Comparison of ENCODE assay signal across 8 mouse cellular contexts in the genomic region with DNA sequence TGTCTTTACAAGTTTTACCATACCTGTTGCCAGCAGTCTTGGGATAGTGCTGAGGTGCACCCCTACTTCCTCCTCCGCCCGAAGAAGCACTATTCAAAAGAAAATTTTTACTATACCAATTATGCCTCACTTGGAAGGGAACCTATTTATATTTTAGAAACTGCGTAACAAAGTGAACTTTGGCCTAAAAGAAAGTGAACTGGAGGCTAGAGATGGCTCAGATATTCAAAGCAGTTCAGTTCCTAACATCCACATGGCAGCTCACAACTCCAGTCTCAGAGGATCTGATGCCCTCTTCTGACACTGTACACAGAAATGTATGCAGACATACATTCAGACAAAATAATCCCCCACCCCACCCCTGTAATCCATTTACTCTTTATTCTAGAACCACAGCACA. TPM values are rescaled to one million over a fixed set of nuclear protein-coding genes. Genes with fewer than 3 reads are reported as not detected.
DNase-seq lines count a peak whose midpoint lies in the region; ATAC-seq and TF ChIP-seq lines count a peak whose summit lies in the region.

No protein-coding gene starts in this region.

- peaks cover 13% of the 10 kb centered on the region for H3K4me1 ChIP-seq in heart, embryonic 11.5 days (ENCODE audit: control insufficient read depth, insufficient read depth, low read length)
- H3K4me1 ChIP-seq in G1E (ENCODE audit: insufficient read depth, low read depth, low read length) = peaks cover 33% of the 10 kb centered on the region
- H3K4me1 ChIP-seq in hindbrain, embryonic 11.5 days (replicated peaks; ENCODE audit: control insufficient read depth, insufficient read depth, low read length) = peaks cover 5% of the 10 kb centered on the region; the same call in 1 of the 2 replicates
- peaks cover 30% of the 10 kb centered on the region for H3K4me1 ChIP-seq in midbrain, embryonic 10.5 days

- no peaks in the 10 kb centered on the region for H3K9me3 ChIP-seq in heart, embryonic 11.5 days (replicated peaks; ENCODE audit: control insufficient read depth, low read length)
- H3K9me3 ChIP-seq in G1E (replicated peaks) = no peaks in the 10 kb centered on the region
- no peaks in the 10 kb centered on the region for H3K9me3 ChIP-seq in hindbrain, embryonic 11.5 days (ENCODE audit: control insufficient read depth, low read length)
- no peaks in the 10 kb centered on the region for H3K9me3 ChIP-seq in midbrain, embryonic 10.5 days (replicated peaks)

- ATAC-seq in heart, embryonic 11.5 days (replicated peaks; ENCODE audit: insufficient number of reproducible peaks, low FRiP score, low TSS enrichment) = no peak
- ATAC-seq in G1E (ENCODE audit: extremely low read depth, insufficient number of reproducible peaks, low FRiP score, poor library complexity, severe bottlenecking) = no peak
- no peak for ATAC-seq in hindbrain, embryonic 11.5 days (ENCODE audit: low FRiP score)

- peak overlapping the region; percentile 100; the same call in 1 of the 2 replicates for H3K9ac ChIP-seq in heart, embryonic 11.5 days (ENCODE audit: low read depth, low read length)
- peak overlapping the region; percentile 100 for H3K9ac ChIP-seq in hindbrain, embryonic 11.5 days (ENCODE audit: low read depth, low read length)

- no peak for TF ChIP-seq CTCF in G1E (IDR thresholded peaks at IDR 0.05; ENCODE audit: low read depth, low read length)

- WGBS in heart, embryonic 11.5 days (ENCODE audit: insufficient replicate concordance) = 85% methylated on average over 3 of the region's 3 CpGs
- WGBS in hindbrain, embryonic 11.5 days = 93% methylated on average over 3 of the region's 3 CpGs
- WGBS in midbrain, embryonic 10.5 days = 93% methylated on average over 3 of the region's 3 CpGs

- no peak for DNase-seq in heart, adult 9 months (ENCODE audit: low spot score in 2 of 2)
- DNase-seq in G1E (ENCODE audit: low spot score) = no peak
- no peak for DNase-seq in hindbrain, embryonic 11.5 days (ENCODE audit: low spot score)
- no peak for DNase-seq in midbrain, embryonic 10.5 days (ENCODE audit: low spot score)
- no peak for DNase-seq in embryo, embryonic 10.5 days (ENCODE audit: low spot score)
- no peak for DNase-seq in right cerebral cortex, adult 18-20 months
- no peak for DNase-seq in thymus, adult 18-20 months

- H3K4me3 ChIP-seq in heart, embryonic 11.5 days (ENCODE audit: low read depth, low read length) = peak overlapping the region; percentile 97
- peak overlapping the region; percentile 99 for H3K4me3 ChIP-seq in G1E (ENCODE audit: low read depth, low read length)
- peak overlapping the region; percentile 86 for H3K4me3 ChIP-seq in hindbrain, embryonic 11.5 days (ENCODE audit: low read depth, low read length)
- peak overlapping the region; percentile 99 for H3K4me3 ChIP-seq in midbrain, embryonic 10.5 days

- H3K27ac ChIP-seq in heart, embryonic 11.5 days (ENCODE audit: low read depth, low read length) = no peak overlapping the region
- no peak overlapping the region for H3K27ac ChIP-seq in hindbrain, embryonic 11.5 days (ENCODE audit: low read depth, low read length)
- H3K27ac ChIP-seq in midbrain, embryonic 10.5 days (replicated peaks) = peak overlapping the region; percentile 100

- peak overlapping the region; percentile 82 for H3K4me2 ChIP-seq in heart, embryonic 11.5 days
- peak overlapping the region; percentile 78 for H3K4me2 ChIP-seq in hindbrain, embryonic 11.5 days (replicated peaks; ENCODE audit: low read depth, low read length)

- H3K27me3 ChIP-seq in heart, embryonic 11.5 days (ENCODE audit: control insufficient read depth, insufficient read depth, low read length) = no peaks in the 10 kb centered on the region
- no peaks in the 10 kb centered on the region for H3K27me3 ChIP-seq in G1E (ENCODE audit: insufficient read depth, low read length)
- no peaks in the 10 kb centered on the region for H3K27me3 ChIP-seq in hindbrain, embryonic 11.5 days (ENCODE audit: control insufficient read depth, insufficient read depth, low read length)
- H3K27me3 ChIP-seq in midbrain, embryonic 10.5 days (ENCODE audit: low read depth, poor library complexity, severe bottlenecking) = no peaks in the 10 kb centered on the region

- H3K36me3 ChIP-seq in heart, embryonic 11.5 days (ENCODE audit: control insufficient read depth, insufficient read depth, low read length) = peaks cover 42% of the 10 kb centered on the region
- peaks cover 58% of the 10 kb centered on the region for H3K36me3 ChIP-seq in G1E (replicated peaks)
- peaks cover 40% of the 10 kb centered on the region for H3K36me3 ChIP-seq in hindbrain, embryonic 11.5 days (ENCODE audit: control insufficient read depth, insufficient read depth, low read length)
- peaks cover 58% of the 10 kb centered on the region for H3K36me3 ChIP-seq in midbrain, embryonic 10.5 days

RNA-seq across cellular contexts. Expression of gene Eif4g2, which starts 2.0 kb away (rescaled TPM):
- 884 and 1,030 TPM in 2 replicates for polyA plus RNA-seq in heart, embryonic 11.5 days (2014; fragmentation: Nextera tagmentation; extraction: Ambion mirVana)
- total RNA-seq in G1E (2014; fragmentation: Nextera tagmentation) = 1,657 and 2,352 TPM in 2 replicates
- total RNA-seq in G1E (2017) = 708 and 731 TPM in 2 replicates
- polyA plus RNA-seq in G1E (2012) = 1,489 and 1,690 TPM in 2 replicates
- polyA plus RNA-seq in hindbrain, embryonic 11.5 days (2014; fragmentation: Nextera tagmentation; extraction: Ambion mirVana) = 1,716 and 2,020 TPM in 2 replicates
- 1,390 and 1,545 TPM in 2 replicates for polyA plus RNA-seq in midbrain, embryonic 10.5 days (2016; fragmentation: Nextera tagmentation; extraction: Ambion mirVana)

RNA-seq across cellular contexts. Expression of gene Ctr9, which starts 52.1 kb away (rescaled TPM):
- 46.1 and 53.6 TPM in 2 replicates for polyA plus RNA-seq in heart, embryonic 11.5 days (2014; fragmentation: Nextera tagmentation; extraction: Ambion mirVana)
- total RNA-seq in G1E (2014; fragmentation: Nextera tagmentation) = 59.5 and 61.8 TPM in 2 replicates
- 63.9 and 68.7 TPM in 2 replicates for total RNA-seq in G1E (2017)
- polyA plus RNA-seq in G1E (2012) = 12.4 and 15.1 TPM in 2 replicates
- polyA plus RNA-seq in hindbrain, embryonic 11.5 days (2014; fragmentation: Nextera tagmentation; extraction: Ambion mirVana) = 79.3 and 91.2 TPM in 2 replicates
- polyA plus RNA-seq in midbrain, embryonic 10.5 days (2016; fragmentation: Nextera tagmentation; extraction: Ambion mirVana) = 81.6 and 93.9 TPM in 2 replicates
